Mouse (Mus musculus): Measurements from ENCODE around the gene Snrpf. TPM values are rescaled to one million over a fixed set of nuclear protein-coding genes. Genes with fewer than 3 reads are reported as not detected.
"Not testable (repeated sequence)": the region's sequence is repeated elsewhere in the genome, so short reads cannot be mapped to it uniquely, and the experiment has no call there.

The Snrpf gene
- polyA plus RNA-seq, 1 experiment: 49.0 TPM

GRCm38 (mm10) chr10:93575960-93576359 lies 13.5 kb downstream of the Snrpf start:
- Histone ChIP-seq H3K4me3 (replicated peaks; ENCODE audit: insufficient read depth, low read depth, low read length) (no peak overlapping the region), H3K4me1 (ENCODE audit: control insufficient read depth, insufficient read depth, low read length) (no peaks in the 10 kb centered on the region), H3K27me3 (ENCODE audit: control insufficient read depth, insufficient read depth, low read length) (no peaks in the 10 kb centered on the region), H3K27ac (ENCODE audit: insufficient read depth, low read length) (no peak overlapping the region)
- no peak for TF ChIP-seq POLR2A (IDR thresholded peaks at IDR 0.05; ENCODE audit: borderline replicate concordance, insufficient read depth, low read length)
- no peak for TF ChIP-seq CTCF (IDR thresholded peaks at IDR 0.05; ENCODE audit: borderline replicate concordance, insufficient read depth, low read depth, low read length)
- DNase-seq: no peak
- WGBS: 97% methylated on average over 8 of the region's 8 CpGs

DNA sequence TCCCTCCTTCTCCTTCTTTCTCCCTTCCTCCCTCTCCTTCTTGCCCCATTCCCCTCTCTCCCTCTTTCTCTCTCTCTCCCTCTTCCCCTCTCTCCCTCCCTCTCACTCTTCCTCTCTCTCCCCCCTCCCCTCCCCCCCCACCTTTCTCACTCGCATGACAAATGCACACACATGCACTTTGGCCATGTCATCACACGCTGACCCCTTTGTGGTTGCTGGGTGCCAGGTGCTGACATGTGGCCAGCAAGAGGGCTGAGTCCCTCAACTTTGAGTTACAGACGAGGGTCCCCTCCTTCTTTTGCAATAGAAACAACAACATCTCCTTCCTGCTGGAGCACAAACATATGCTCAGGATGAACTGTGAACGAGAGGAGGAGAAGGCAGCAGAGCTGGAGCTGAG lies 14.5 kb downstream of the Snrpf start:
- Histone ChIP-seq H3K4me1 (ENCODE audit: control insufficient read depth, insufficient read depth, low read length) (no peaks in the 10 kb centered on the region), H3K27ac (ENCODE audit: insufficient read depth, low read length) (no peak overlapping the region), H3K27me3 (ENCODE audit: control insufficient read depth, insufficient read depth, low read length) (no peaks in the 10 kb centered on the region), H3K4me3 (replicated peaks; ENCODE audit: insufficient read depth, low read depth, low read length) (no peak overlapping the region)
- DNase-seq: no peak
- 49% methylated on average over 4 of the region's 4 CpGs for WGBS
- TF ChIP-seq CTCF (IDR thresholded peaks at IDR 0.05; ENCODE audit: borderline replicate concordance, insufficient read depth, low read depth, low read length) (no peak), POLR2A (IDR thresholded peaks at IDR 0.05; ENCODE audit: borderline replicate concordance, insufficient read depth, low read length) (no peak)

- DNase-seq: no peak
- H3K4me3 ChIP-seq (replicated peaks; ENCODE audit: insufficient read depth, low read depth, low read length): no peak overlapping the region
- no peaks in the 10 kb centered on the region for H3K4me1 ChIP-seq (ENCODE audit: control insufficient read depth, insufficient read depth, low read length)
- no peak overlapping the region for H3K27ac ChIP-seq (ENCODE audit: insufficient read depth, low read length)
- WGBS: 62% methylated on average over 2 of the region's 2 CpGs
- no peaks in the 10 kb centered on the region for H3K27me3 ChIP-seq (ENCODE audit: control insufficient read depth, insufficient read depth, low read length)
- TF ChIP-seq POLR2A (IDR thresholded peaks at IDR 0.05; ENCODE audit: borderline replicate concordance, insufficient read depth, low read length): no peak
- no peak for TF ChIP-seq CTCF (IDR thresholded peaks at IDR 0.05; ENCODE audit: borderline replicate concordance, insufficient read depth, low read depth, low read length)
These were observed 17.3 kb downstream of the Snrpf start for GRCm38 (mm10) chr10:93572209-93572608.

- no peak overlapping the region for H3K27ac ChIP-seq (ENCODE audit: insufficient read depth, low read length)
- WGBS: 89% methylated on average over 6 of the region's 6 CpGs
- H3K4me3 ChIP-seq (replicated peaks; ENCODE audit: insufficient read depth, low read depth, low read length): no peak overlapping the region
- H3K27me3 ChIP-seq (ENCODE audit: control insufficient read depth, insufficient read depth, low read length): no peaks in the 10 kb centered on the region
- no peak for DNase-seq
- no peaks in the 10 kb centered on the region for H3K4me1 ChIP-seq (ENCODE audit: control insufficient read depth, insufficient read depth, low read length)
- TF ChIP-seq CTCF (IDR thresholded peaks at IDR 0.05; ENCODE audit: borderline replicate concordance, insufficient read depth, low read depth, low read length) (no peak), POLR2A (IDR thresholded peaks at IDR 0.05; ENCODE audit: borderline replicate concordance, insufficient read depth, low read length) (no peak)
These were observed 20.8 kb downstream of the Snrpf start for GRCm38 (mm10) chr10:93568671-93569070.

DNA sequence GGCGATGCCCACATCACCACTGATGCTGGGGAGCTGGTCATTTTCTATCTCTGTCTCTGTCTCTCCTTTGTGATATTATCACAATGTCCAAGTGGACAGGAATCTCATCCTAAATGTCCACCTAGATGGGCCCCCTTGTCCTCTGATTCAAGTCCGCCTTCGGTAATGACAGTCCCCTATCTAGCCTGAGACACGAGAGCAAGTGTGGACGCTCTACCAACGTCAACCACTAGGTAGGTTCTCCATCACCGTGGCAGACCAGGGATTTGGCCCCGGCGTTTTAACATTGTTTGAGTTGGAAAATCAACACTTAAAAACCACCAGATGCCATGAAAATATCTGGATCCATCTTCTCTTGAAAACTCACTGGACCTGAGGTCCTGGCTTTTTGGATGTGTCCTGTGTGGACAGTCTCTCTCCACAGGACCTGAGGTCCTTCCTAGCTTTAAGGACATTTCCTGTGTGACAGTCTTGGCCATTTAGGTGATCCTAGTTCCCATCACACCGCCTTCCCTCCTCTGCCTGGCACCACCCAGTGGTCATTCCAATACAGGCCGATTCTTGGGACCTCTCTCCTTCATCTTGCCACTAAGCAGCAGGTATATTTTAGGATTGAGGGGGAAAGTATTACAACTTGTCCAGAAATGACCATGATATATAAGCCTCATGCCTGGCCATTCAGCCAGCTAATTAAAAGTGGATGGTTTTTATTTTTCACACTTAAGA lies 21.5 kb downstream of the Snrpf start:
- Histone ChIP-seq H3K27ac (ENCODE audit: insufficient read depth, low read length) (no peak overlapping the region), H3K4me3 (replicated peaks; ENCODE audit: insufficient read depth, low read depth, low read length) (no peak overlapping the region), H3K4me1 (ENCODE audit: control insufficient read depth, insufficient read depth, low read length) (no peaks in the 10 kb centered on the region), H3K27me3 (ENCODE audit: control insufficient read depth, insufficient read depth, low read length) (no peaks in the 10 kb centered on the region)
- 93% methylated on average over 11 of the region's 11 CpGs for WGBS
- no peak for TF ChIP-seq POLR2A (IDR thresholded peaks at IDR 0.05; ENCODE audit: borderline replicate concordance, insufficient read depth, low read length)
- no peak for TF ChIP-seq CTCF (IDR thresholded peaks at IDR 0.05; ENCODE audit: borderline replicate concordance, insufficient read depth, low read depth, low read length)
- DNase-seq: no peak

GRCm38 (mm10) chr10:93567066-93567465 lies 22.4 kb downstream of the Snrpf start:
- no peak overlapping the region for H3K27ac ChIP-seq (ENCODE audit: insufficient read depth, low read length)
- no peak overlapping the region for H3K4me3 ChIP-seq (replicated peaks; ENCODE audit: insufficient read depth, low read depth, low read length)
- no peak for DNase-seq
- 87% methylated on average over 10 of the region's 10 CpGs for WGBS
- no peaks in the 10 kb centered on the region for H3K4me1 ChIP-seq (ENCODE audit: control insufficient read depth, insufficient read depth, low read length)
- TF ChIP-seq POLR2A (IDR thresholded peaks at IDR 0.05; ENCODE audit: borderline replicate concordance, insufficient read depth, low read length) (no peak), CTCF (IDR thresholded peaks at IDR 0.05; ENCODE audit: borderline replicate concordance, insufficient read depth, low read depth, low read length) (no peak)
- H3K27me3 ChIP-seq (ENCODE audit: control insufficient read depth, insufficient read depth, low read length): no peaks in the 10 kb centered on the region

- no peak overlapping the region for H3K27ac ChIP-seq (ENCODE audit: insufficient read depth, low read length)
- no peaks in the 10 kb centered on the region for H3K4me1 ChIP-seq (ENCODE audit: control insufficient read depth, insufficient read depth, low read length)
- DNase-seq: no peak
- no peak overlapping the region for H3K4me3 ChIP-seq (replicated peaks; ENCODE audit: insufficient read depth, low read depth, low read length)
- 86% methylated on average over 14 of the region's 14 CpGs for WGBS
- TF ChIP-seq CTCF (IDR thresholded peaks at IDR 0.05; ENCODE audit: borderline replicate concordance, insufficient read depth, low read depth, low read length): no peak
- no peak for TF ChIP-seq POLR2A (IDR thresholded peaks at IDR 0.05; ENCODE audit: borderline replicate concordance, insufficient read depth, low read length)
- no peaks in the 10 kb centered on the region for H3K27me3 ChIP-seq (ENCODE audit: control insufficient read depth, insufficient read depth, low read length)
These were observed 24.9 kb downstream of the Snrpf start for GRCm38 (mm10) chr10:93564518-93565090.

DNA sequence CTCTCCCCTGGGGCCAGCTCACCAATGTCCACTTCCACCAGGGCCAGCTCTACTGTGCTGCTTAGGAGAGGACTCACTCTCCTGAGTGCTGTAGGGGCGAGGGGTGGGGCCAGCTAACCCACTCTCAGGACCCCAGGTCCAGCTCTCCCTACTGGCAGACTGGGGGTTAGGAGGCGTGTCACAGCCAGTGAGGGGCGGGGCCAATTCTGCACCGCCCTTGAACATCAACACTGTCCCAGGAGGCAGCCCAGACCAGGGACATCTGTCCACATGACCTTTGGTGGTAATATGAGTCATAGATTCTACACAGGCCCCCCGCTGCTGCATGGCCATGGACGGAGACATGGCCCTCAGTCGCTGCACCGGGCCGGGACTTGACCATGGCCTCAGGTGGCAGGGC lies 29.7 kb downstream of the Snrpf start:
- no peaks in the 10 kb centered on the region for H3K4me1 ChIP-seq (ENCODE audit: control insufficient read depth, insufficient read depth, low read length)
- no peak for DNase-seq
- no peak for TF ChIP-seq CTCF (IDR thresholded peaks at IDR 0.05; ENCODE audit: borderline replicate concordance, insufficient read depth, low read depth, low read length)
- no peak for TF ChIP-seq POLR2A (IDR thresholded peaks at IDR 0.05; ENCODE audit: borderline replicate concordance, insufficient read depth, low read length)
- WGBS: 67% methylated on average over 9 of the region's 9 CpGs
- no peaks in the 10 kb centered on the region for H3K27me3 ChIP-seq (ENCODE audit: control insufficient read depth, insufficient read depth, low read length)
- no peak overlapping the region for H3K4me3 ChIP-seq (replicated peaks; ENCODE audit: insufficient read depth, low read depth, low read length)
- no peak overlapping the region for H3K27ac ChIP-seq (ENCODE audit: insufficient read depth, low read length)

DNA sequence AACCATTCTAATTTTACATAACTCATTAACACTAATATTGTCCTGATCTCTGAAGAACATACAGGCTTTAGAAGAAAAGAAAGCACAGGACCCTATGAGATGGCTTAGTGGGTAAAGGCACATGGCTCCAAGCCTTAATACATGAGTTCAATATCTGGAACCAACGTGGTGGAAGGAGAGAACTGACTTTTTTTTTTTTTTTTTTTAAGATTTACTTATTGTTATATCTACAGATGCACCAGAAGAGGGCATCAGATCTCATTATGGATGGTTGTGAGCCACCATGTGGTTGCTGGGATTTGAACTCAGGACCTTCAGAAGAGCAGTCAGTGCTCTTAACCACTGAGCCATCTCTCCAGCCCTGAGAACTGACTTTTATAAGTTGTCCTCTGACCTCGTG lies 31.5 kb downstream of the Snrpf start:
- not testable (repeated sequence) for H3K4me1 ChIP-seq (ENCODE audit: control insufficient read depth, insufficient read depth, low read length); H3K27me3 ChIP-seq (ENCODE audit: control insufficient read depth, insufficient read depth, low read length); DNase-seq; H3K27ac ChIP-seq (ENCODE audit: insufficient read depth, low read length); H3K4me3 ChIP-seq (replicated peaks; ENCODE audit: insufficient read depth, low read depth, low read length)
- WGBS: 64% methylated on average over 2 of the region's 2 CpGs
